17 mouse cellular contexts compared by ENCODE assay signal in genomic region chr6:116405243-116405642, GRCm38 (mm10). TPM values are rescaled to one million over a fixed set of nuclear protein-coding genes. Genes with fewer than 3 reads are reported as not detected.
DNase-seq lines count a peak whose midpoint lies in the region; ATAC-seq and TF ChIP-seq lines count a peak whose summit lies in the region.
"Had no signal": no experiment of that assay in that cellular context is flagged by ENCODE, and none has a peak within 500 bp of the region (broad histone marks: within the 10 kb centered on the region; RNA-seq: fewer than 3 reads in every experiment).

No protein-coding gene starts in this region.

- H3K4me1 ChIP-seq in cerebellum, adult 2 months (ENCODE audit: control insufficient read depth, insufficient read depth, low read length) = peaks cover 30% of the 10 kb centered on the region
- no peaks in the 10 kb centered on the region for H3K4me1 ChIP-seq in neural tube, embryonic 15.5 days
- H3K4me1 ChIP-seq in midbrain, embryonic 11.5 days (ENCODE audit: control insufficient read depth, insufficient read depth, low read length) = peaks cover 18% of the 10 kb centered on the region
- peaks cover 31% of the 10 kb centered on the region for H3K4me1 ChIP-seq in olfactory bulb, adult 2 months (ENCODE audit: control insufficient read depth, insufficient read depth, low read length)
- H3K4me1 ChIP-seq: heart, embryonic 15.5 days had no signal

- DNase-seq in cerebellum, adult 2 months = no peak
- no peak for DNase-seq in cerebellum, adult 9-10 months
- peak; percentile 34 for DNase-seq in neural tube, embryonic 10.5 days (ENCODE audit: extremely low spot score, low spot score)
- peak; percentile 94 for DNase-seq in midbrain, embryonic 11.5 days (ENCODE audit: low spot score, missing footprints)
- no peak for DNase-seq in thymus, postnatal 36 days
- DNase-seq: adrenal gland, postnatal 25 days; cerebellum, adult 8-10 months; gastrocnemius, postnatal 14 days; kidney, postnatal 4 days; liver, postnatal 0 days; thymus, adult 18-20 months had no signal

- H3K36me3 ChIP-seq in neural tube, embryonic 15.5 days = peaks cover 40% of the 10 kb centered on the region
- H3K36me3 ChIP-seq in midbrain, embryonic 11.5 days (ENCODE audit: control insufficient read depth, insufficient read depth, low read length) = no peaks in the 10 kb centered on the region
- H3K36me3 ChIP-seq: heart, embryonic 15.5 days had no signal

- TF ChIP-seq CTCF in cerebellum, adult 2 months (IDR thresholded peaks at IDR 0.05; ENCODE audit: borderline replicate concordance, insufficient read depth, low read depth, low read length) = no peak
- no peak for TF ChIP-seq CTCF in olfactory bulb, adult 2 months (IDR thresholded peaks at IDR 0.05; ENCODE audit: insufficient read depth, low read depth, low read length)

- no peak overlapping the region for H3K4me2 ChIP-seq in neural tube, embryonic 15.5 days
- H3K4me2 ChIP-seq in midbrain, embryonic 11.5 days = 0 out of 2 replicates have a peak overlapping the region, but pooled peaks have one; percentile 11
- H3K4me2 ChIP-seq: heart, embryonic 15.5 days had no signal

- no peaks in the 10 kb centered on the region for H3K27me3 ChIP-seq in cerebellum, adult 2 months (ENCODE audit: control insufficient read depth, insufficient read depth, low read length)
- no peaks in the 10 kb centered on the region for H3K27me3 ChIP-seq in neural tube, embryonic 15.5 days (replicated peaks)
- H3K27me3 ChIP-seq in midbrain, embryonic 11.5 days (ENCODE audit: control insufficient read depth, insufficient read depth, low read length) = no peaks in the 10 kb centered on the region
- H3K27me3 ChIP-seq: heart, embryonic 15.5 days had no signal

- no peak for ATAC-seq in neural tube, embryonic 15.5 days (ENCODE audit: low FRiP score)
- ATAC-seq in midbrain, embryonic 11.5 days (ENCODE audit: low FRiP score) = peak; percentile 90
- no peak for ATAC-seq in activated CD4-positive, CD25-positive, alpha-beta regulatory T cell, adult 4 months
- ATAC-seq: intestine, embryonic 16.5 days; liver, postnatal 0 days had no signal

- H3K4me3 ChIP-seq in cerebellum, adult 2 months (replicated peaks; ENCODE audit: insufficient read depth, low read depth, low read length) = no peak overlapping the region
- no peak overlapping the region for H3K4me3 ChIP-seq in neural tube, embryonic 15.5 days (replicated peaks)
- H3K4me3 ChIP-seq in midbrain, embryonic 11.5 days (ENCODE audit: low read depth, low read length) = no peak overlapping the region
- no peak overlapping the region for H3K4me3 ChIP-seq in olfactory bulb, adult 2 months (ENCODE audit: insufficient read depth, low read depth, low read length)
- H3K4me3 ChIP-seq: erythroblast, embryonic 14.5 days; heart, embryonic 15.5 days had no signal

- 60% methylated on average over 9 of the region's 9 CpGs for WGBS in cerebellum, adult 2 months
- WGBS in neural tube, embryonic 15.5 days = 20% methylated on average over 9 of the region's 9 CpGs
- WGBS in midbrain, embryonic 11.5 days = 17% methylated on average over 9 of the region's 9 CpGs
- 41% methylated on average over 9 of the region's 9 CpGs for WGBS in olfactory bulb, adult 2 months

- TF ChIP-seq POLR2A in cerebellum, adult 2 months (IDR thresholded peaks at IDR 0.05; ENCODE audit: borderline replicate concordance, insufficient read depth, low read length) = no peak
- TF ChIP-seq POLR2A in olfactory bulb, adult 2 months (IDR thresholded peaks at IDR 0.05; ENCODE audit: insufficient read depth, low read depth, low read length) = no peak

- no peaks in the 10 kb centered on the region for H3K9me3 ChIP-seq in neural tube, embryonic 15.5 days (replicated peaks)
- no peaks in the 10 kb centered on the region for H3K9me3 ChIP-seq in midbrain, embryonic 11.5 days (ENCODE audit: control insufficient read depth, low read length)
- H3K9me3 ChIP-seq: heart, embryonic 15.5 days had no signal

- peak overlapping the region; percentile 23; the same call in 1 of the 2 replicates for H3K27ac ChIP-seq in cerebellum, adult 2 months (ENCODE audit: insufficient read depth, low read length)
- H3K27ac ChIP-seq in neural tube, embryonic 15.5 days (replicated peaks) = no peak overlapping the region; the same call in 1 of the 2 replicates
- H3K27ac ChIP-seq in midbrain, embryonic 11.5 days (ENCODE audit: low read depth, low read length) = peak overlapping the region; percentile 80
- H3K27ac ChIP-seq in olfactory bulb, adult 2 months (ENCODE audit: insufficient read depth, low read depth, low read length) = peak overlapping the region; percentile 34
- H3K27ac ChIP-seq: heart, embryonic 15.5 days had no signal

- no peak overlapping the region for H3K9ac ChIP-seq in neural tube, embryonic 15.5 days (replicated peaks)
- H3K9ac ChIP-seq in midbrain, embryonic 11.5 days (ENCODE audit: low read length) = no peak overlapping the region; the same call in 1 of the 2 replicates
- H3K9ac ChIP-seq: heart, embryonic 15.5 days; liver, postnatal 0 days had no signal

RNA-seq across cellular contexts. Expression of gene Alox5, which starts 55.7 kb away (rescaled TPM):
- 0.74 and 0.84 TPM in 2 replicates for polyA plus RNA-seq in cerebellum, adult 2 months (2012; rRNA removed)
- 0.82 and 0.95 TPM in 2 replicates for polyA plus RNA-seq in neural tube, embryonic 15.5 days (2015; fragmentation: Nextera tagmentation; extraction: Ambion mirVana)
- 0.88 and 1.6 TPM in 2 replicates for polyA plus RNA-seq in midbrain, embryonic 11.5 days (2014; fragmentation: Nextera tagmentation; extraction: Ambion mirVana)
- polyA plus RNA-seq in olfactory bulb, adult 2 months (2012; ENCODE audit: insufficient read depth, insufficient read length, low replicate concordance, missing spikeins) = not detected in 2 replicates
- not detected for polyA plus RNA-seq in activated CD4-positive, CD25-positive, alpha-beta regulatory T cell, adult 4 months (2017; shearing (Covaris generic))

Comparison
In these comparisons a context has a peak if more than half of its experiments do, and no peak if none do; other contexts are left out.
1. DNase-seq: peak in neural tube, embryonic 10.5 days (single experiment) and midbrain, embryonic 11.5 days (single experiment); none in cerebellum, adult 2 months (0 of 2), cerebellum, adult 9-10 months (single experiment) and thymus, postnatal 36 days (0 of 2).